Mouse (Mus musculus): ENCODE measurements around the gene Serpina1f. TPM values are rescaled to one million over a fixed set of nuclear protein-coding genes. Genes with fewer than 3 reads are reported as not detected.

Serpina1f gene
- polyA plus RNA-seq, 1 experiment from 2014 or later: not detected

GRCm38 (mm10) chr12:103659171-103659570 is 36.2 kb downstream of the Serpina1f start:
- no peaks in the 10 kb centered on the region for H3K4me1 ChIP-seq
- WGBS: 83% methylated on average over 2 of the region's 2 CpGs
- ATAC-seq (ENCODE audit: low FRiP score, low read depth): no peak
- no peak overlapping the region for H3K27ac ChIP-seq
- H3K9me3 ChIP-seq: no peaks in the 10 kb centered on the region
- no peaks in the 10 kb centered on the region for H3K36me3 ChIP-seq
- H3K4me2 ChIP-seq (replicated peaks): no peak overlapping the region
- no peak overlapping the region for H3K4me3 ChIP-seq
- no peak overlapping the region for H3K9ac ChIP-seq
- H3K27me3 ChIP-seq: no peaks in the 10 kb centered on the region

- Histone ChIP-seq H3K27me3 (no peaks in the 10 kb centered on the region), H3K4me2 (replicated peaks) (no peak overlapping the region), H3K4me3 (no peak overlapping the region), H3K27ac (no peak overlapping the region), H3K9ac (no peak overlapping the region), H3K9me3 (no peaks in the 10 kb centered on the region), H3K4me1 (no peaks in the 10 kb centered on the region), H3K36me3 (no peaks in the 10 kb centered on the region)
- ATAC-seq (ENCODE audit: low FRiP score, low read depth): no peak
- WGBS: 82% methylated on average over 10 of the region's 10 CpGs
Observed at GRCm38 (mm10) chr12:103657991-103658390, 37.3 kb downstream of the Serpina1f start.

GRCm38 (mm10) chr12:103656848-103657626 is 38.3 kb downstream of the Serpina1f start, which contains the start of gene Serpina6:
TSS of gene Serpina6 (minus strand) at chr12:103657212.
- no peaks in the 10 kb centered on the region for H3K36me3 ChIP-seq
- no peak within 1 kb of the TSS for H3K27ac ChIP-seq
- no peaks in the 10 kb centered on the region for H3K9me3 ChIP-seq
- no peak within 1 kb of the TSS for H3K4me2 ChIP-seq (replicated peaks)
- no peaks in the 10 kb centered on the region for H3K4me1 ChIP-seq
- no peak for ATAC-seq (ENCODE audit: low FRiP score, low read depth)
- H3K4me3 ChIP-seq: no peak within 1 kb of the TSS
- WGBS: 75% methylated on average over 9 of the region's 9 CpGs
- H3K9ac ChIP-seq: no peak within 1 kb of the TSS
- no peaks in the 10 kb centered on the region for H3K27me3 ChIP-seq

- 80% methylated on average over 7 of the region's 7 CpGs for WGBS
- no peak for ATAC-seq (ENCODE audit: low FRiP score, low read depth)
- H3K9me3 ChIP-seq: peaks cover 5% of the 10 kb centered on the region; the same call in 1 of the 2 replicates
- H3K4me3 ChIP-seq: no peak overlapping the region
- no peak overlapping the region for H3K9ac ChIP-seq
- H3K27me3 ChIP-seq: no peaks in the 10 kb centered on the region
- no peaks in the 10 kb centered on the region for H3K4me1 ChIP-seq
- no peak overlapping the region for H3K4me2 ChIP-seq (replicated peaks)
- no peaks in the 10 kb centered on the region for H3K36me3 ChIP-seq
- no peak overlapping the region for H3K27ac ChIP-seq
Observed at GRCm38 (mm10) chr12:103655123-103656044, 39.9 kb downstream of the Serpina1f start.

GRCm38 (mm10) chr12:103653836-103654235 is 41.5 kb downstream of the Serpina1f start:
- Histone ChIP-seq H3K4me1 (no peaks in the 10 kb centered on the region), H3K36me3 (no peaks in the 10 kb centered on the region), H3K4me3 (no peak overlapping the region), H3K4me2 (replicated peaks) (no peak overlapping the region), H3K9me3 (peaks cover 8% of the 10 kb centered on the region; the same call in 1 of the 2 replicates), H3K27me3 (no peaks in the 10 kb centered on the region), H3K9ac (no peak overlapping the region), H3K27ac (no peak overlapping the region)
- ATAC-seq (ENCODE audit: low FRiP score, low read depth): no peak
- WGBS: 87% methylated on average over 2 of the region's 2 CpGs

- H3K4me2 ChIP-seq (replicated peaks): no peak overlapping the region
- H3K27me3 ChIP-seq: no peaks in the 10 kb centered on the region
- H3K4me3 ChIP-seq: no peak overlapping the region
- H3K27ac ChIP-seq: no peak overlapping the region
- 76% methylated on average over 2 of the region's 2 CpGs for WGBS
- peaks cover 8% of the 10 kb centered on the region; the same call in 1 of the 2 replicates for H3K9me3 ChIP-seq
- H3K9ac ChIP-seq: no peak overlapping the region
- H3K36me3 ChIP-seq: no peaks in the 10 kb centered on the region
- no peak for ATAC-seq (ENCODE audit: low FRiP score, low read depth)
- no peaks in the 10 kb centered on the region for H3K4me1 ChIP-seq
Observed at GRCm38 (mm10) chr12:103646314-103646713, 49.0 kb downstream of the Serpina1f start.

GRCm38 (mm10) chr12:103644601-103645000 is 50.7 kb downstream of the Serpina1f start:
- H3K9ac ChIP-seq: no peak overlapping the region
- no peak overlapping the region for H3K27ac ChIP-seq
- H3K9me3 ChIP-seq: no peaks in the 10 kb centered on the region
- H3K4me1 ChIP-seq: no peaks in the 10 kb centered on the region
- no peak overlapping the region for H3K4me2 ChIP-seq (replicated peaks)
- no peaks in the 10 kb centered on the region for H3K27me3 ChIP-seq
- WGBS: 40% methylated on average over 5 of the region's 5 CpGs
- H3K36me3 ChIP-seq: no peaks in the 10 kb centered on the region
- H3K4me3 ChIP-seq: no peak overlapping the region
- ATAC-seq (ENCODE audit: low FRiP score, low read depth): no peak

GRCm38 (mm10) chr12:103643818-103644217 is 51.5 kb downstream of the Serpina1f start:
- Histone ChIP-seq H3K9me3 (no peaks in the 10 kb centered on the region), H3K27me3 (no peaks in the 10 kb centered on the region), H3K4me3 (no peak overlapping the region), H3K4me1 (no peaks in the 10 kb centered on the region), H3K4me2 (replicated peaks) (no peak overlapping the region), H3K9ac (no peak overlapping the region), H3K27ac (no peak overlapping the region), H3K36me3 (no peaks in the 10 kb centered on the region)
- no peak for ATAC-seq (ENCODE audit: low FRiP score, low read depth)
- WGBS: 81% methylated on average over 3 of the region's 3 CpGs

GRCm38 (mm10) chr12:103643336-103643735 is 52.0 kb downstream of the Serpina1f start:
- no peaks in the 10 kb centered on the region for H3K27me3 ChIP-seq
- WGBS: 1% methylated on average over 2 of the region's 2 CpGs
- H3K36me3 ChIP-seq: no peaks in the 10 kb centered on the region
- H3K27ac ChIP-seq: no peak overlapping the region
- ATAC-seq (ENCODE audit: low FRiP score, low read depth): no peak
- H3K9ac ChIP-seq: no peak overlapping the region
- no peaks in the 10 kb centered on the region for H3K9me3 ChIP-seq
- no peak overlapping the region for H3K4me2 ChIP-seq (replicated peaks)
- no peak overlapping the region for H3K4me3 ChIP-seq
- H3K4me1 ChIP-seq: no peaks in the 10 kb centered on the region

Other genes starting within 250 kb of the Serpina1f start
- not detected in 2 replicates for gene Ifi27l2b, start 238.3 kb downstream of the Serpina1f start, polyA plus RNA-seq (2015; fragmentation: Nextera tagmentation; extraction: Ambion mirVana)
- 0.89 and 1.1 TPM in 2 replicates for gene Ppp4r4, start 163.2 kb downstream of the Serpina1f start, polyA plus RNA-seq (2015; fragmentation: Nextera tagmentation; extraction: Ambion mirVana)
- not detected in 2 replicates for gene Serpina10, start 64.1 kb downstream of the Serpina1f start, polyA plus RNA-seq (2015; fragmentation: Nextera tagmentation; extraction: Ambion mirVana)
- 0.18 and 5.3 TPM in 2 replicates for gene Serpina6, start 38.3 kb downstream of the Serpina1f start, polyA plus RNA-seq (2015; fragmentation: Nextera tagmentation; extraction: Ambion mirVana)
- gene Serpina16, start 19.4 kb downstream of the Serpina1f start, polyA plus RNA-seq (2015; fragmentation: Nextera tagmentation; extraction: Ambion mirVana): not detected in 2 replicates
- gene Serpina1d, start 78.1 kb upstream of the Serpina1f start, polyA plus RNA-seq (2015; fragmentation: Nextera tagmentation; extraction: Ambion mirVana): not detected in 2 replicates
- 0.36 and 1.5 TPM in 2 replicates for gene Serpina1b, start 134.8 kb upstream of the Serpina1f start, polyA plus RNA-seq (2015; fragmentation: Nextera tagmentation; extraction: Ambion mirVana)
- gene Serpina1a, start 168.0 kb upstream of the Serpina1f start, polyA plus RNA-seq (2015; fragmentation: Nextera tagmentation; extraction: Ambion mirVana): 0.14 and 0.69 TPM in 2 replicates
- gene Serpina1c, start 209.4 kb upstream of the Serpina1f start, polyA plus RNA-seq (2015; fragmentation: Nextera tagmentation; extraction: Ambion mirVana): 0.46 TPM in 1 of 2 replicates, not detected in the other

All from limb, embryonic 13.5 days (tissue).